Mouse (Mus musculus): ENCODE measurements around the gene Arl8b.

The Arl8b gene

DNA sequence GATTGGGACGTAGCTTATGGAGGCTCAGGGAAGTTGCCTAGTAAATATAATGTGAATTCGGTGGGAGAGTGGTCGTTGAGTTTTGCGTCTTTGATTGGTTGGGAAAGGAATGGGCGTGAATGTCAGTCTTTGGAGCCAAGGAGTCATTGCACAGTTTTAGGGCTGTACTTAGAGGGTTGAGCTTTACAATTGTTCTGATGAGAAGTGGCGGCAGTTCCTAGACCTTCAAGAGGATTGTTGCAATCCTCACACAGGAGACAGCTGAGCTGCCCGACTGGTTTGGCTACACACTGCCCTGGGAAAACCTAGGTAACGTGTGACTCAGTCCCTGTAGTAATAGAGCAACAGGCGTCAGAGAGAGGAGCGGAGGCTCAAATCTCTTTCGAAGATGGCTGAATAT, 1.2 kb downstream of the Arl8b start:
- peak; percentile 19 for DNase-seq (ENCODE audit: inconsistent ontology term)

GRCm38 (mm10) chr6:108784796-108785195, 1.9 kb downstream of the Arl8b start:
- no peak for DNase-seq (ENCODE audit: inconsistent ontology term)

- DNase-seq (ENCODE audit: inconsistent ontology term): no peak
Measured at GRCm38 (mm10) chr6:108785551-108785950, 2.7 kb downstream of the Arl8b start.

- no peak for DNase-seq (ENCODE audit: inconsistent ontology term)
Measured at GRCm38 (mm10) chr6:108791498-108791897, 8.6 kb downstream of the Arl8b start.

DNA sequence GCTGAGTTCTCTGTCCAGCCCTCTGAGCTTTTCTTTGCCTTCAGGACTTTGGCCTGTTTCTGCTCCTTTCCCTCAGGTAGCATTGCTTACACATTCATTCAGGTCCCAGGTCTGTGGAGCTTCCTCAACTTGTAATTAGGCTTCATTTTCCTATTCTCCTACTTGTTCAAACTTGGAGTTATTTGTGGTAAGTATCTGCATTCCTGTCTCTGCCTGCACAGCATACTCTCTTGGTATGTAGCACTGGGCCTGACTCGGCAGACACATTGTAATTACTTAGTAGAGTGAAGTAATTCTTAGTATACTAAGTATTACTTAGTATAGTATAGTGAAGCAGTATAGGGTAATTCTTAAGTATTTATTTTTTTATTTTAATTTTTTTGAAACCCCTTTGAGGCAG, 13.0 kb downstream of the Arl8b start:
- peak; percentile 51 for DNase-seq (ENCODE audit: inconsistent ontology term)

GRCm38 (mm10) chr6:108796706-108797105, 13.8 kb downstream of the Arl8b start:
- no peak for DNase-seq (ENCODE audit: inconsistent ontology term)

- DNase-seq (ENCODE audit: inconsistent ontology term): no peak
Measured at GRCm38 (mm10) chr6:108805194-108805593, 22.3 kb downstream of the Arl8b start.

DNA sequence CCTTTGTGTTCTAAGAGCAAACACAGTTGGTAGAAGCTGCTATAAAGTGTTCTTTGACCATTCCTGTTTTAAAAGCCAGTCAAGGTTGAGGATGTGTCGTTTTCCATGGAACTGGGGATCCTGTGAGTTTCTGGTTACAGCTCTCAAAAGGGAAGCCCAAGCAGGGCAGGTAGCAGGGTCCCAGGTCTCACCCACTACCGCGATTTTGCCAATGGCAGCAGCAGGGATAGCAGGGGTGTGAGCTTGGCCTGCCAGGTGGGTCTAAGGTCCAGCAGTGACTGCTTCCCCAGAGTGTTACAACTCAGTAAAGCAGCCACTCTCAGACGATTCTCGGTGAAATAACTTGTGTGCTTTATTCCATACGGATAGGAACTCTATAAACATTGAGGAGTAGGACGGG, 23.0 kb downstream of the Arl8b start:
- no peak for DNase-seq (ENCODE audit: inconsistent ontology term)

DNA sequence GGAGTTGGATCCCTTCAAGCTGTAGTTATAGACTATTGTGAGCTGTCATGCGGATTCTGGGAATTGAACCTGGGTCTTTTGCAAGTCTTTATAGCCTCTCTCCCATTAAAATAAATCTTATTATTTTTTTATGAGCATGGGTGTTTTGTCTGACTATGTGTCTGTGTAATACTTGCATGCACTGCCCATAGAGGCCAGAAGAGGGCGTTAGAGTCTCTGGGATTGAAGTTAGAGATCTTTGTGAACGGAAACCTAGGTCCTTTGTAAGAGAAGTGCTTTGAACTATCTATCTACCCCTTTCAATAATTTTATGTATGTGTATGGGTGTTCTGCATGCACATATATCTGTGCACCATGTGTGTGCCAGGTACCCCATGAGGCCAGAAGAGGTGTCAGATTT, 24.5 kb downstream of the Arl8b start:
- no peak for DNase-seq (ENCODE audit: inconsistent ontology term)

- DNase-seq (ENCODE audit: inconsistent ontology term): no peak
Measured at GRCm38 (mm10) chr6:108808786-108809185, 25.9 kb downstream of the Arl8b start.

DNA sequence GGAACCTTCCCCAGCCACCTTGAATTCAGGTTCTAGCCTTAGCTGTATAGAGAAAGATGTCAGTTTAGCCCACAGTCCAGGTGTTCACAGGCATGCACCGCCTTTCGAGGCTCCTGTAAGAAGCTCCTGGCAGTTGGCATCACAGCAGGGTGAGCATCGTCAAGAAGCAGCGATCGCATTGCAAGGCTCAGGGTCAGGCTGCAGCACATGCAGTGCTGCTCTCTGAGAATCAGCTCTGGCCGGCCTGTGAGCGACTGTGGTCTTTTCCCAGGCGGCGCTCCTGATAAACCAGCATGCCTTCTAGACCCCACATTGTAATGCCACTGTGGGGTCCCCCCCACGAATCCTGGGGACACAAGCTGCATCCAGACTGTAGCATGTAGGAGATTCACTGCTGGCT, 27.3 kb downstream of the Arl8b start:
- DNase-seq (ENCODE audit: inconsistent ontology term): no peak

- DNase-seq (ENCODE audit: inconsistent ontology term): no peak
Measured at GRCm38 (mm10) chr6:108812134-108812533, 29.2 kb downstream of the Arl8b start.

GRCm38 (mm10) chr6:108817510-108817909, 34.6 kb downstream of the Arl8b start:
- no peak for DNase-seq (ENCODE audit: inconsistent ontology term)

DNA sequence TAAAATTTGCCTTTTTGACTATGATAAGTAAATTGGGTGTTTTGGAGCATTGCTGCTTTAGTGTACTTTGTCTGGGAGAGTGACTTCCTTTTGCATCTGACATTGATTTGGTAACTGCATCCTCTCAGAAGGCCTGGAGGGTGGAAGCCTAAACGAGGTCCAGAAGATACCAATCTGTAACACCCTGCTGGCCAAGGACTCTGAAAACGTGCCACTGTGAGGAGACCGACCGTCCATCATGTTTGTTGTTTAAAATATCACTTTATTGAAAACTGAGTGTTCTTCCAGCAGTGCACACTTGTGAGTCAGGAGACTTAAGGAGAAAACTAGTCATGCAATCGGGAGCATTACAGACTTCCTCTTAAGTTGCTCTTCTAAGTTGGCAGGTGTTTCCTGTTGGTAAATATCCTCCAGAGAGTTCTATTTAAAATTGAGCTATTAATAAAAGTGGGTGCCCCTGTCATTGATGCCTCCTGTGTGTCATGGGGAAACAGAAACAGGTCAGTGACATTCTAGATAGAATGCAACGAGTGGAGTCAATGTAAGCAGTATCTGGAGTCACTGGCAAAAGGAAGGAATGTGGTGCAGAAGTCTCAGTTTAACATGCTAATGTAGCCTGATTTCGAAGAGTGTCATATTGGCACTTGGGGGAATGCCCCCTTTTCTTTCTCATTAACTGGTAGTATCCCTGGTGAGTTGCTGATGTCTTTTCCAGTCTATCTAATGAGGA, 42.1 kb downstream of the Arl8b start:
- DNase-seq (ENCODE audit: inconsistent ontology term): no peak

- DNase-seq (ENCODE audit: inconsistent ontology term): no peak
Measured at GRCm38 (mm10) chr6:108826070-108826469, 43.2 kb downstream of the Arl8b start.

DNA sequence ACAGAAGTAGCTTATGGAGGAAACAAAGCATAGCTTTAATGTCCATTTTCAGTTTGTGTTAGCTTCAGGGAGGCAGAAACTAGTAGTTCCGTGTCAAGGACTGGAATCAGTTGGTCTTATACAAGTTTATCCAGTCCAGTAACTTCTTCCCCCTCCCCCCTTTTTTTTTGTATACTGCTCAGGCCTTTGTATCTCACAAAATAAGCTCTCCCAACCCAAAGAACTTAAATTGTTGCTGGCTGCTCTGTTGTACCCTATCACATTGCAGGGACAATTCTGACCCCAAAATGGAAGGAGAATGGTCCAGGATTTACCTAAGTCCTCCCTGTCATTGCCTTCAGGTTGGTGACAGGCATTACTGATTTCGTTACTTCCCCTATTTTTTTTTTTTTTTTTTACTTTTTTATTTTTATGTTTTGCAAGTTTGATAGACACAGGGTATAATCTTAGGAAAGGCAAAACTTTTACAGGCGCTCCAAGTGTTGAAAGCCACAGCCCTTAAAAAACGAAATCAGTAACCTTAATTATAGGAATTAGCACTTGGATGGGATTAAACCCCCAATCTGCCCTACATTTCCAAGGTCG, 44.5 kb downstream of the Arl8b start:
- DNase-seq (ENCODE audit: inconsistent ontology term): no peak

GRCm38 (mm10) chr6:108828234-108828868, 45.5 kb downstream of the Arl8b start, which contains the start of gene Edem1:
TSS of gene Edem1 (plus strand) at chr6:108828641.
- peak; percentile 100 for DNase-seq (ENCODE audit: inconsistent ontology term)

DNA sequence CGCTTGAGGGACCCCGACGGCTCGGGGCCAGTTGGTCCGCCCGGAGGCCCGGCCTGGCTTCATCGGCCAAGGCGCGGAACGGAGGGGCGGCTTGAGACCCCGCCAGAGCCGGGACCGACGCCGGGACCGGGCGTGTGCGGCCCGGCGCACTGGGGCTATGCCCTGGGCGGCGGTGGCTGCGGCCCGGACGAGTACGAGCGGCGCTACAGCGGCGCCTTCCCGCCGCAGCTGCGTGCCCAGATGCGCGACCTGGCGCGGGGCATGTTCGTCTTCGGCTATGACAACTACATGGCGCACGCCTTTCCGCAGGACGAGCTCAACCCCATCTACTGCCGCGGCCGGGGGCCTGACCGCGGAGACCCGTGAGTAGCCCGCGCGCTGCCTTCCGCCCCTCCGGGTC, 46.0 kb downstream of the Arl8b start:
- DNase-seq (ENCODE audit: inconsistent ontology term): no peak

DNA sequence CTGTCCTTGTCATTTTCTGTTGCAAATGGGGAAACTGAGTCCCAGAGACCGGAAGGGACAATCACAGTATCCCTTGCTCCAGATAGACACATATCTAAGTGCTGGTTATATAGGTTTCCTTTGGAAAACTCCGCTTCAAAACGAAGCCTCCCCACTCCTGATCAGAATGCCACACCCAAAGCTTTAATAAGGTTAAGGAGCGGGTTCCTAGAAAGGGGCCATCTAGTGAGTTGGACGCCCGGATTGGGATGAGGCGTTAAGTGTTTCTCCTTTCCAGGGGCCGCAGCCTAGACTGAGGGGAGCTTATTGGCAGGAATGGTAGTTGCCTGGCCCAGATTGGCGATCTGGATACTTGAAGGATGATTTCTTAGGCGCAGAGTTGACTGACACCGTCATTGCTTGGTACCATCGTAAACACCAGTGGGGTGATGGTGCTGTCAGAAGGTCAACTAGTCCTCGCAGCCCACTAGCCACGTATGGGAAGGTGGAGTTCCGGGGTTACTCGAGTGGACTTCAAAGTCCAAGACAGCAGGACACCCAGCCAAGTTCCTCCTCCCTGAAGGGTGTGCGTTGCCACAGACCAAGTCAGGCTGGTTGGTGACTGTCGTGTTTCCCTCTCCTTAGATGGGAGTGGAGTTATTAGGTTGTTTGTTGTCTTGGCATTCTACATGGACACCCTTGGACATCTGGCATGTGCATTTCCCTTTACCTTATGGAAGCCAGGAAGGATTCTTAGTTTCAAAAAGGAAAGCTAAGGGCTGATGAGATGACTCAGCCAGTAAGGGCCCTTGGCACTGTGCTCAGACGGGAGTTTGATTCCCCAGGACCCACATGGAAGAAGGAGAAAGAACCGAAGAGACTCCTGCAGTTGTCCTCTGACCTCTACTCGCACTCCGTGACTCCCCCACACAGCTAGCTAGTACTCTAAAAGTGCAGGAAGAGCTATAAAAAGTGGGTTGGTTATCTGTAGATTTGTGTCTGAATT, 46.8 kb downstream of the Arl8b start:
- no peak for DNase-seq (ENCODE audit: inconsistent ontology term)

DNA sequence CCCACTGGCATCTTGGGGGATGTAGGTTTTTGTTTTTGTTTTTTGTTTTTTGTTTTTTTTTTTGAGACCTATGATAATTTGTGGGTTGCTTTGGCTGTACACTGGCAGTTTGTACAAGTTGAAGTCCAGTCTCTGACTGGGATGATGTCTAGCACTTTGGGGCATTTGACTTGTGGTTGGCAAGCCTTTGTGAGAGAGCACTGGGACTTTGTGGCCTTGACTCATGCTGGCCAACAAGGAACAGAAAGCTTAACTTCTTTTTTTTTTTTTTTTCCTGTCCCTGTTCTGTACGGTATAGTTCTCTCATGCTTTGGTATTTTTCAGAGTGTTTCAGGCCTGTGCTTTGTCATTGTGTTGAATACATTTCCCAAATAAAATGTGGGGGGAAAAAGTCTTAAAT, 49.3 kb downstream of the Arl8b start:
- DNase-seq (ENCODE audit: inconsistent ontology term): no peak

DNA sequence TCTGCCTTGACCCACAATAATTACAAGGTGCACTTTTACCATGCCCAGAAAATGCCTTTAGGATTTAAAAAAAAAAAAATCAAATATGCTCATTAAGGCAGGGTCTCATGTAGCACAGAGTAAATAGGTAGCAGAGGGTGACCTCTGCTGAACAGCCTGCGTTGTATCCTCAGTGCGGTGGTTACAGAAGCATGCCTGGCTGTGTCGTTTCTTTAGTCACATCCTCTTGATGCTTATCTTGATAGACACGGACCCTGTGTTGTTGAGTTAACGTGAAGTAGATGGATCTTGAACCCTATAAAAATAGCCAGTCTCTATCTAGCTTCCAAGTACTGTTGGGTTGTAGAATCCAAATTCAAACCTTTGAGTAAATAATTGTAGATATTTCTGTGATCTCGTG, 50.1 kb downstream of the Arl8b start:
- no peak for DNase-seq (ENCODE audit: inconsistent ontology term)

Data from Muller cell, postnatal 12 days (primary cell).